Mouse (Mus musculus) cerebellum, postnatal 36 days (tissue): ENCODE results near the gene Olfr812.
"Not testable (repeated sequence)": the region's sequence is repeated elsewhere in the genome, so short reads cannot be mapped to it uniquely, and the experiment has no call there.

ENCODE experiments used
- DNase-seq, 2 experiments: peaks; one replicate each; pipeline ENCODE4 v3.0.0; 2021 to 2022; ENCODE audit warnings: mixed read lengths in 2 of 2

Olfr812 gene

DNA sequence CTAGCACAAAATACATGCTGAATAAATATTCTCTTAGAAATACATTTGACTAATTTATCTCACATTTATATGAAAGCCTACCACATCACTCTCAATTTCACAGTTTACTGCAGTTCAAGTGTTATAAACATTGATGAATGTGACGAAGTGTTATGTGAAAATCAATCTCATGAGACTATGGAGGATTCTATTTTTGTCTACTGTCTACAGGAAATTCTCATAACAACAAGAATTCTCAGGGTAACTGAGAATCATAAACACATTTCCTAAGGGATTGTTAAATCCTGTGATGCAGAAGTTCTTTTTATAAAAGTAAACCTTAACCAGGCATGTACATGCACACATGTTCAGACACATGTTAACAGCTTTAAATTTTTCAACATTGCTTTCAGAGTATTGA is at the start of gene Olfr812:
Olfr812 (minus strand) TSS at position 101 of the 400 bp plus-strand sequence.
- no peak for DNase-seq

GRCm38 (mm10) chr10:129885934-129886333 is 40.0 kb upstream of the Olfr812 start:
- DNase-seq = no peak

GRCm38 (mm10) chr10:129885496-129885895 is 39.6 kb upstream of the Olfr812 start:
- DNase-seq = not testable (repeated sequence)

DNA sequence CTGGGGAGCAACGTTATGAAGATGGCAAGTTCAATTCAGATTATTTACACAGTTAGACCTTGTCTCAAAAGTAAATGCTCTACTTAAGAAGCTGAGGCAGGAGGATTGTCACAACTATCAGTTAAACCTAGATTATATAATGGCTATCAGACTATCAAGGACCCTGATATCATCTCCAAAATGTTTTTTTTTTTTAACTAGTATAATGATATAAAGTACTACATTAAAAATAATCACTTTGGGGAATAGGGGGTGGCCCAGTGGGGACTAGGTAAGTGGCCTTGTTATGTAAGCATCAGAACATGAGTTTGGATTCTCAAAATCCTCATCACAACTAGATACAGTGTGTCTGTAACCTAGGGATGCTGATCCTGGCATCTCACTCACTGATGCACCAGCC is 33.9 kb upstream of the Olfr812 start, which contains the start of gene Olfr814:
Olfr814 (minus strand) TSS at position 101 of the 400 bp plus-strand sequence.
- not testable (repeated sequence) for DNase-seq

- DNase-seq = no peak
Observed at GRCm38 (mm10) chr10:129855067-129855466, 9.2 kb upstream of the Olfr812 start, which contains the start of gene Olfr813. TSS of gene Olfr813 (plus strand) at chr10:129855367.

GRCm38 (mm10) chr10:129847343-129847742 is 1.4 kb upstream of the Olfr812 start:
- no peak for DNase-seq

- no peak for DNase-seq
Observed at GRCm38 (mm10) chr10:129804296-129804695, 41.6 kb downstream of the Olfr812 start, which contains the start of gene Olfr811. TSS of gene Olfr811 (minus strand) at chr10:129804396.

- no peak for DNase-seq
Observed at GRCm38 (mm10) chr10:129794817-129795216, 51.1 kb downstream of the Olfr812 start, which contains the start of gene Olfr810. TSS of gene Olfr810 (minus strand) at chr10:129794917.
